Mouse (Mus musculus): ENCODE results near the gene Vmn1r231.
A peak's percentile ranks its signal among the peaks of the same experiment; 100 is the strongest.

Vmn1r231 gene

GRCm38 (mm10) chr17:20904991-20905390, at the start of gene Vmn1r231:
Vmn1r231 (minus strand) TSS chr17:20905091.
- no peak for DNase-seq (ENCODE audit: low spot score in 2 of 2)

GRCm38 (mm10) chr17:20946636-20947035, 41.7 kb upstream of the Vmn1r231 start:
- no peak for DNase-seq (ENCODE audit: low spot score in 2 of 2)

- DNase-seq (ENCODE audit: low spot score in 2 of 2), result no peak
Observed at GRCm38 (mm10) chr17:20946026-20946565, 41.2 kb upstream of the Vmn1r231 start.

- DNase-seq (ENCODE audit: low spot score in 2 of 2), result peak; percentile 100
Observed at GRCm38 (mm10) chr17:20944985-20945891, 40.3 kb upstream of the Vmn1r231 start, which contains the start of gene Ppp2r1a. Ppp2r1a (plus strand) TSS chr17:20945311.

GRCm38 (mm10) chr17:20944226-20944625, 39.3 kb upstream of the Vmn1r231 start:
- no peak for DNase-seq (ENCODE audit: low spot score in 2 of 2)

- no peak for DNase-seq (ENCODE audit: low spot score in 2 of 2)
Observed at GRCm38 (mm10) chr17:20919614-20920013, 14.7 kb upstream of the Vmn1r231 start, which contains the start of gene Vmn1r232. Vmn1r232 (minus strand) TSS chr17:20919714.

GRCm38 (mm10) chr17:20840144-20840543, 64.7 kb downstream of the Vmn1r231 start, which contains the start of gene Vmn1r230:
Vmn1r230 (plus strand) TSS chr17:20840444.
- DNase-seq (ENCODE audit: low spot score in 2 of 2), result no peak
